Mouse (Mus musculus) right cerebral cortex, postnatal 36 days (tissue): ENCODE results near the gene Plcg1.

Experiments used
- DNase-seq, 2 experiments: peaks; one replicate each; pipeline ENCODE4 v3.0.0; 2022; ENCODE audit warnings: low spot score in 2 of 2, mixed read lengths in 1 of 2

Plcg1 gene

DNA sequence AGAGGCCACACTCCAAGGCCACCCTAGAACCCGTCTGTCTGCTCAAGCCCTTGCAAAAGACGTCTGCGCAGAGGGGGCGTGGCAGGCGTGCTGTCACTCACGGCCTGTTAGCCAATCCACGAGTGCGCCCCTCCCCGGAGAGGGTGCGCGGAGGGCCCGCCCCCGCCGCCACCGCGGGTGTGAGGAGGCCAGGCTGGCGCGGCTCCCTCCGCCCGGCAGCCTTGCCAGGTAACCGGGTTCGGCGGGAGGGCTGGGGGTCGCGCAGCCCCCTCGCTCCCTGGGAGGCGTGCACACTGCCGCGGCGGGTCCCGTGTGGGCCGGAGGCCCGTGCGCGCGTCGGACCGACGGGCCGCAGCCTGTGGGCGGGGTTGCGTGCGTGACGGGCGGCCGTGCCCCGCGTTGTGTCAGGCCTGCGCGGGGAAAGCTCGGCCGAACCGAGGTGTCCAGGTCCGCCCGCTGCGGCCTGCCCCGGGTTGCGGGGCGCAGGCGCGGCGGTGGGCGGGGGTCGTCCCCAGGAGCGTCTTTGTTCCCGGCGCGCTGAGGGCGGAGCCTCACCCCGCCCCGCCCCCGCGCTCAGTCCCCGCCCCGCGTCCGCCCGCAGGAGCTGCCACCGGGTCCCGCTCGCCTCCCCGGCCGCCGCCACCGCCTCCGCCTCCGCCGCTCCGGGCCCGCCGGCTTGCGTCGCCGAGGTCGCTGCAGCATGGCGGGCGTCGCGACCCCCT, at the start of gene Plcg1:
Plcg1 (plus strand) TSS at position 184 of the 722 bp plus-strand sequence.
- DNase-seq: peak; percentile 90 to 94

DNA sequence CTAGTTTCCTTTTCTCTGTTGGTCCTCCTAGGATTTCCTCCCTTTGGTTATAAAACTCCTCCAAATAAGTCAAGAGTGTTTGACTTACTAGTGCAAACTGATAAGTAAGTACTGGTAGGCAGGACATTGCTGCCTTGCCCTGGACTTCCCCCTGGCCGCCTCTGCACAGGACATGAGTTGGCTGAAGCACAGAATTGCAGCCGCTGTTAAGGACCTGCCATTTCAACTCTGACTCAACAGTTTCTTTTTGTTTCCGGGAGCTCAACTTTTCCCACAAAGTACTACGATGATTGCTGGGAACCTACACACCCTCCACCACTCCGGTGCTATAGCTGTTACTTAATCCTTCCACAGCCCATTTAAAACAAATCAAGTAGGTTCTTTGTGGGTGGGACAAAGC, 30.8 kb upstream of the Plcg1 start:
- DNase-seq: no peak

DNA sequence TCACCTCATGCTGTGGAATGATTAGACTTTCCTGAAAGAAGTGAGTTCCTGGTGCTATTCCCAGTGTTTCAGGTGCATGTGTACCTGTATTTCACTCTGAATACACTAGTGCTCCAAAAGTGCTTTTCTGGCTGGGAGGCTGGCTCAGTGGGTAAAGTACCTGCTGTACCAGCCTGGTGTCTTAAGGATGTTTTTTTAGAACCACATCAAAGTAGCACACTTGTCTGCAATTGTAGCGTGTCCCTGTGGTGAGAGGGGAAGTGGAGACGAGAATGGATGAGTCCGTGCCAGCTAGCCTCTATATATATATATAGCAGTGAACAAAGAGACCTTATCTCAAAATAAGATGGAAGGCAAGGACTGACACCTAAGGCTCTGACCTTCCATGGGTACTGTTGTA, 29.5 kb upstream of the Plcg1 start:
- no peak for DNase-seq

DNA sequence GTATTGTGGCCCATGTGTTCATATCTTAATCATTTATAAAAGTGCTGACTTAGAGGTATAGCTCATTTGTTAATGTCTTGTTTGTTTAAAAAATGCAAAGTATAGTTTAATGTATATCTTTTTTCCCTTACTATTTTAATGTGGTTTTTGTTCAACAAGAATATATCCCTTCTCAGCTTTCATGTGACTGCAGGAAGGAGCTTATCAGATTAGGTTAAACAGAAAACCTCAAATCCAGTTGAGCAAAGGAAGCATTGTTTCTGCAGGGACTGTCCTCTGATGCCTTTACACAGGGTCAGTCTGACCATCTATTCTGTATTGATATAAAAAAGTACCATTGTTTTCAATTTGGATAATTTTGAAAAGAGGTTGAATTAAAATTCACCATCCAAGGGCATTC, 28.3 kb upstream of the Plcg1 start:
- DNase-seq: no peak

DNA sequence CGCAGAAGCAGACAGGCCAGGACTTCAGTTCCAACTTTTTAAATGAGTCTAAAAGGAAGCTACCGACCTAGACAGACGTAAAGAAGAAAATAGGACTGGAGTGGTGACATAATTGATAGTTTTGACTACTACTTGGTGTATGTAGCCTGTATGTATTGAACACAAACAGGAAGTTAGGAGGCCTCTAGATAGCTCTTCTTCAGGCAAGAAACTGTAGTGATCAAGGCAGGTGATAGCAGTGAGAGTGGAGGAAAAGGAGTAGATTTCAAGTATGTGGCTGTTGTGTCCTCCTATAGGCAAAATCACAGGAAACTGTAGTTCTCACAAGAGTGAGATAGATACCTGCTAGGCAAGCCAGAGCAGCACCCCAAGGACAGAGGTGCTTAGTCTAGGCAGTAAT, 23.4 kb upstream of the Plcg1 start:
- no peak for DNase-seq

DNA sequence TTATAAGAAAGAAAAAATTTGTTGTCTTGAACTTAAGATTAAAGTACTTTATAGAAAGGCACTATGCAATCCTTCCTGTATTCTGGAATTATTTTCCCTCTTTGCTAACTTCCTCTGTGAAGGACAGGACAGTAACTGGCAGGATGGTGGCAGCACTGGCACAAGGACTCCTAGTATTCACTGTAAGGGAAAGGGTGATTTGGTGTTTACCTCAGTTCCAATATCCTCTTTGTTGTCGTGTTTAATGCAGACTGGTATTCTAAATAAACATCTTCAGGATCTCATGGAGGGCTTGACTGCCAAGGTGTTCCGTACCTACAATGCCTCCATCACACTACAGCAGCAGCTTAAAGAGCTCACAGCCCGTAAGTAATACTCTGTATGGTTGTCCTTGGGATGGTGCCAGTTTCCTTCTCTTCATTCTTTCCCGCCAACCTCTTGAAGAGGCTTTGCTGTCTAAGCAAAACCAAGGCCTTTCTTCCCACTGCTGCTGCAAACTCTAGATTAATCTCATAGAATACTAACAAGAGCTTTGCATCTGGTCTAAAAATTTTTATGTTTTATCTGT, 15.6 kb upstream of the Plcg1 start:
- DNase-seq: no peak

DNA sequence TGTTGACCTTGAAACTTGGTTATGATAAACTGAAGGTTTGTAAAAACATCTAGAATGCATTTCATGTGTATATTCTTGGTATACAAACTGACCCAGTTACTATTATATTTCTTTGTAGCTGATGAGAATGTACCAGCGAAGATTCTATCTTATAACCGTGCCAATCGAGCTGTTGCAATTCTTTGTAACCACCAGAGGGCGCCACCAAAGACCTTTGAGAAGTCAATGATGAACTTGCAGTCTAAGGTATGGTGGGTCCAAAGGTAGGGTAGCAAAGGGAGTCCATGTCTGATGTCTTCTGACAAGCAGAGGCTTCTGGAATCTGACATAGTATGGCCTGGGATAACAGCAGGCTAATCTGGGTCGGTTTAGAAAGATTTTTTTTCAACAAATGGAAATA, 13.8 kb upstream of the Plcg1 start:
- no peak for DNase-seq

DNA sequence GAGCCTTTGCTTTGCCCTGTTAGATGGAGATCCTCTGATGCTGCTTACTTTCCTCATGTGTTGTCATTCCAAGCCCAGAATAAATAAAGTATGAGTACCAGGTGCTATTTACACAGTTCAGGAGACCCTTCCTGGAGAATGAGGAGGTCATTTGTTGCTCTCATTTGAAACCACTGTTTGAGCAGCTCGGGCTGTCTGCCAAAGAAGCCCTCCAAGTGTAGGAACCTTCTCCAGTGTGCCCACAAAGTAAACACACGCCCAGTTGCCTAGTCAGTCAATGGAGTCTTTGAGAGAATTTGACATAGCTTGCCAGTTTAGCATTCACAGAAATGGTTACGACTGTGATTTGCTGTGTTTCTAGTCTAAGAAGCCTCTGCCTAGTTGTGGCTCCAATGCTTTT, 12.3 kb upstream of the Plcg1 start:
- DNase-seq: no peak

DNA sequence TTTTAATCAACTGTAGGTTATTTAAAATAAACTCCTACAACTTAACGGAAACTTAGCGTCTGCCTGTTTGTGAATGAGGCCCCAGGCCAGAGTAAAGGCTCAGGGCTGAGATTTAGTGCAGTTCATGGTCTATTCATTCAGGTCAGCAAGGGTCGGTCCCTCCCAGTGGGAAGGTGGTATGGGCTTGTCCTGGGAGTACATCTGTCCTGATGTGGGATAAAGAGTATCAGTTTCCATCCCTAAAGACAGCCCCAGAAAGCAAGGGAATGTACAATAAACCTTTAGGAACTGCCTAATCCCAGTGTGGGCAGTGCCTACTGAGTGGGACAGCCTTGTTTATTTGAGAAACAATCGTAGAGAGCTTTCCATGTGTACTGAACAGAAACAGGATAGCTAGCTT, 8.4 kb upstream of the Plcg1 start:
- no peak for DNase-seq

DNA sequence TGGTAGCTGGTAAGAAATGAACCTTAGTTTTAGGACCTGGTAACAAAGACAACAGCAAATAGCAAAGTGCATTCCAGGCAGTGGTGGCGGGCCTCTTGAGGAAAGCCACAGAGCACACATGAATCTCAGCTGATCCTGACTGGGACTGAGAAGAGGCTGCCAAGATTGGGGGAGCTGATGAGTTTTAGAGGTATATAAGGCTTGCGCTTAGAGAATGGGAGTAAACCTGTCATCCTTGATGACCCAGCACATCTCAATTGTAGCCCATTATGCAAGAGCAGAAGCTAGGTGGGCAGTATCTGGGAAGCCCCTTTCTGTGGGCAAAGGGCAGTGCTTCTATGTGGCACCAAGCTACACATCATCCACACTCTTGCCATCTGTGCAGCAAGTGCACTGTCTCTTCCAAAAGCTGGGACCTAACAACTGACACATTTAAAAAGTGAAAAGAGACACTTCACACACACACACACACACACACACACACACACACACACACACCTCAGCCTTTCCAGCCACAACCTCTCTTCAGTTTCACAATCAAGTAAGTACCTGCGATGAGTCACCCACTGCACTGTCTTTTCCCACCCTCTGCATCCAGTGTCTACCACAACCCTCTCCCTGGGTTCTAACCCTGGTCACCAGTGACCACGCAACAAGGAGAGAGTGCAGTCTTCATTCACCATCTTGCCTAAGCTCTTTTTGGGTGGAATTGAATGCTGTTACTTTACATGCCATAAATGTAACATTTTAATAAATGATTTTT, 7.3 kb upstream of the Plcg1 start:
- no peak for DNase-seq

DNA sequence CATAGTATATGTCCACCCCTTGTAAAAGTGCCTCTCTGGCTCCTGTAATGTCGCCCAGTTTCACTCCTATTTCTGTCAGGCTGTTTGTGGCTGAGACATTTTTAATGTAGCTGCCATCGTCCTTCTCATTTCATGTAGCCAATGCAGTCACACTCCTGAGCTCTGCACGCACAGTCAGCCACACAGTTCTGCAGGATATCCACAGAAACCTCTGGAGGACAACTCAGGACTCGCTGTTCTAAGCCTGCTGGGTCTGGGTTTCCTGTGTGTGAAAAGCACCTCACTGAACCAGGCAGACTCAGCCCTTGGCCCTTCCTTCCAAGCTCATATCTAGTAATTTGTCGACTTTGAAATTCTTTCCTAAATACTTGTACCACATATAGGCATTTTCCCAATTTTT, 6.6 kb upstream of the Plcg1 start:
- DNase-seq: no peak

DNA sequence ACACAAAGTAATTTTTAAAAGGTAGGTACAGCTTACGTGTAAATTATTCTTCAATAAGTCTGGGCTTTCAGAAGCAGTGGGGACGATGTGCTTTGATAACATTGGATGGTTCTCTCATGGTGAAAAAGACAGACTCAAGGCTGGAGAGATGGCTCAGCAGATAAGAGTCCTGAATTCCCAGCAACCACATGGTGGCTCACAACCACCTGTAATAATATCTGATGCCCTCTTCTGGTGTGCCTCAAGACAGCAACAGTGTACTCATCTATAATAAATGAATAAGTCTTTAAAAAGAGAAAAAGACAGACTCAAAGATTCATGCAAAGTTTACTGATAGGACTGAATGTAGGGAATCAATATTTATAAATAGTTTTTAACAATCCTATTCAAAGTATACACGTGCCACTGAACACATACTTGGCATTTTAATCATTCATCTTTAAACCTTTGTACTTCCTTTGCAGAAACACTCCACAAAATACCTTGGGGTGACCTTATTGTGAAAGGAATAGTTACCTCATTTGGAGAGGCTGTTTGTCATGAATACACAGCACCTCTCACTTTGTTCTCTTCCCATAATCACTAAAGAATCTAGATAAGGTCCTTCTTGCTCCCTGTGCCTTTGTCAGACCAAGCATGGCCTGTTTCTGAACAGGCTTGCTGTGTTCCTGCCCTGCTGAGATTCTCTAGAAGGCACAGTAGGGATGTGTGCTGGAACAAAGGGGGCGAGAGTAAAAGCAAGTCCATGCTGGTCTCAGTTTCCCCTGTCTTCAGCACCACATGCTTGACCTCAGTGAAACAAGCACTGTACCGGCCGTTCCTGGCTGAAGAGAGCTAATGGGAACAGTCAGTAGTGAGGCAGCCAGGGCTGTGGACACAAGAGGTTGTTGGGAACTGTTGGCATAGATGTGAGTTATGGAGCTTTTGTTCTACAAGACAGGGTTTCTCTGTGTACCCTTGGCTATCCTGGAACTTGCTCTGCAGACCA, 4.9 kb upstream of the Plcg1 start:
- no peak for DNase-seq

DNA sequence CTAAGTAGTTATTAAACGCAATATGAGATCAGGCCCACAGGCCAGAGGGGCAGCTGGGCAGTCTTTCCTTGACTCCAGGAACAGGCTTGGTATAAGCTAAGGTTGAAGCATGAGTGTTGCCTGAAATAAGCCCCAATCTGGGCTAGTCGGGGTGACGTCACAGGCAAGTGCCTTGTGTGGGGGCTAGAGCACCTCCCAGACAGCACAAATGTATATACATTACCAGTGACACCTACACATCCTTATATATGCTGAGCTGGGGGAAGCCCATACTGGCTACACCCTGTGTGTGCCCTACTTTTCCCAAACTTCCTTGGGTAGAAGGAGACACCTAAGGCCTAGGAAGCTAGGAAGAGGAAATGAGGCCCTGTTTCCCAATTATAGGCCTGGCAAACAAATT, 2.1 kb upstream of the Plcg1 start:
- peak; percentile 52 to 75 for DNase-seq

DNA sequence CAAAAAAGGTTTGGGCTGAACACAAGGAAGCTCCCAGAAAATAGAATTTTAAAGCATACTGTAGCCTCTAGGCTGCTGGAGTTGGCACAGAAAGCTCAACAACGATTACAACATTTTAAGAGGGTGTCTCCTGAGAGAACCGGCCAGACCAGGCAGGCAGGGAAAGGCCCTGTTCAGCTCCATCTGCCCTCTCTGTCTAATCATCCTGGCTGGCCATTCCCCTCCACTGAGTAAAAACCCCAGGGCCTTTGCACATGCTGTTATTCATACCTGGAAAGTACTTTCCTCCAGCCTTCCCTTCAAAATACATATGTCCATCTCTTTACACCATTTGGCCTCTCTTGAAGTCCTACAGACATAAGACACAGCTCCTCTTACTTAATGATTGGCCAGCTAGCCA, 1.7 kb upstream of the Plcg1 start:
- no peak for DNase-seq

DNA sequence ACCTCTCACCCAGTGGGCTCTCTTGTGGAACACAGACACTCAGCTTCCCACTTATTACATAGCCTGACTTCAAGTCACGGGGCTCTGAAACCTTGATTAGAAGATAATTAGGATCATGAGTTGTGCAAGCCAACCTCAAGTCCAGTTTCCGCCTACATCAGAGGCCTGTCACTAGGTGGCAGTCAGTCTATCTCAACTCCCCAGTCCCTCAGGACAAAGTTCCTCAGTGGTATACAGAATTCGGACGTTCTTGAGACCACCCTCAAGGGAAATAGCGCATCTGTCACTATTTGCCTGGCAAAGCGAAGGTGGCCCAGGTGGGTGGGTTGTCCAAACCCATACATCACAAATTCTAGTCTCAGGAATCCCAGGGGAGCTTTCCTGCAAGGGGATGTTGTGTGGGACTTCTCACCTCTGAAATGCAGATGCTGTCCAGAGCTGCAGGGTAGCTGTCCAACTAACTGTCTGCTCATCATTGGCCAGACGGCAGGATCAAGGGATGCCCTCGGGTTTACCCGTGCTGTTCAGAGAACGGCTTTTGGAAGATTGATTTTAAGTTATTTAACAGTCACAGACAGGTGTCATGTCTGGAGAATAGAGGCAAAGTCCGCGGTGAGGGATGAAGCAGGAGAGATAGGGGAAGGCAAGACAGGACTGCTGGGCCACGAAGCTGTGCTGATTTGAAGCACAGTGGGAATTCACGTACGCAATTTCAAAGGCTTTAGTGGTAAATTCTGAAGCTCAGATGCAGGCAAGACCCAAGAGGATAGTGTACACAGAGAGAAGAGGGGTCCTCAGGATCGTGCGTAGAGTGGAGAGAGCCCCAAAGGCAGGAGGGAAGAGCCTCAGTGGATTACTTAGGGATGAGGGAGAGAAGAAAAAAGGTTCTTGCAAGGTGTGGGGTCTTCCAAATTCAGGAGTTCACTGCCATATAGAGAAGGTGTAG, 976 bp upstream of the Plcg1 start:
- DNase-seq: no peak

DNA sequence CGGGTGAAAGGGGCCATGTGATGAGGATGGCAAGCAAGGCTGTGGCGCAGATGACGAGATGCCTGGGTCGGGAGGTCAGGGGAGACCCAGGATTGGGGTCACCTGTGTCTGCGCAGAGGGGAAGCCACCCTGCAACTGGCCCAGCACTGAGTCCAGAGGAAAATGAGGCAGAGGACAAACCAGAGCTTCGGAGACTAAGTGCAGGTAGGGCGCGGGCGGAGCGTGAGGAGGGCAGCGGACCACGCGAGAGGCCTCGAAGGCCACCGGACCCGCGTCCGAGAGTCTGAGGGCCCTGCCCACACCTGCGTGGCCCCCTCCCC, 343 bp upstream of the Plcg1 start:
- DNase-seq: peak in 1 of 2 experiments; percentile 29

DNA sequence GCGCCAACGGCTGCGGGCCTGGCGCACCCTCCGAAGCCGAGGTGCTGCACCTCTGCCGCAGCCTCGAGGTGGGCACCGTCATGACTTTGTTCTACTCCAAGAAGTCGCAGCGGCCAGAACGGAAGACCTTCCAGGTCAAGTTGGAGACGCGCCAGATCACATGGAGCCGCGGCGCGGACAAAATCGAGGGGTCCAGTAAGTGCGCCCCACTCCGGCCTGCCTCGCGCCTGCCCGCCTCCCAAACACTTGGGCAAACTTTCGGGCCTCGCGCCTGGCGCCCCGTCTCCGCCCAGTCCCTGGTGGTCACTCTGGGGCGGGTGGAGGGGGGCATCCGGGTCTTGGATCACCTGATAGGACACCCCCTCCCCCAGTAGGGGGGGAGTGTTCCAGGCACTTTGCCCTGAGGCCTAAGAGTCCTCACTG, 750 bp downstream of the Plcg1 start:
- DNase-seq: peak; percentile 44 to 50

DNA sequence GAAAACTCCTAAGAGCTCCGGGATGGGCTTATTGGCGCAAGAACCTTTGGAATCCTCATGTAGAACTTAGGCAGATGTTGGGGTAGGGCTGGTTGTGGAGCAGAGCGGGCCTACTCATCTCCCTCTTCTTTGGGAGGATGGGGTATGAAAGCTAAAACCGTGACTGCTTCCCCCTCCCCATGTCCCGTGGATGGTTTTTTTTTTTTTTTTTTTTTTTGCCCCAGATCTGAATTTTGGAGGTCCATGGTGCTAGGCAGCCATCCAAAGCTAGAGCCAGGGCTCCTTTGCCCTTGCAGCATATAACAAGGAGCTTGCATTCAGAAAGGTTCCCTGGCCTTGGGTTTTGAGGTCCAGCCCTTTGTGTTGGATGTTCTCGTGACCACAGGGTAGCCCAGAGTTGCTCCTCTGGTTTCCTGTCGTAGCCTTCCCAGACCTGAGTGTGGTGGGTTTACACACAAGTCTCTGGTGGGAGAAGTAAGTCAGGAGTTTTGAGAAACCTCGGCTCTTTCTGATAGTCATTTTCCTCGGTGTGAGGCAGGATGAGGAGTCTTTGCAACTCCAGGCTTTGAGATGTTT, 1.4 kb downstream of the Plcg1 start:
- DNase-seq: no peak

DNA sequence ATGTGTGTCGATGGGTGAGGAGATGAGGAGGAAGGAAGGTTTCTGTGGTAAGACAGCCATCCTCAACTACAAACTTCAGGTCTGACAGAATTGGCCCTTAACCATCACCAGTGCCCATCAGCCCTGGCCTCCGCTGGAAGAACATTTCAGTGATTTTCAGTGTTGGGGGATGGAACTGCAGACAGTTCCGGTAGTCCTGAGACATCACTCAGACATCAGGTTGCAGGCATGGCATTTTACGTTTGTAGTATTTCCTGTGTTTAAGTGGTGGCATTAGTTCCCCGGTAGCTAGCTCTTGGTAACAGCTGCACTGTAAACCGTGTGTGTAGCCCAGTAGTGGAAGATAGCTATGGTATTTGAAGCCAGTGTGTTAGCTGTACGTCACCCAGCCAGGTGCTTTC, 2.0 kb downstream of the Plcg1 start:
- no peak for DNase-seq

DNA sequence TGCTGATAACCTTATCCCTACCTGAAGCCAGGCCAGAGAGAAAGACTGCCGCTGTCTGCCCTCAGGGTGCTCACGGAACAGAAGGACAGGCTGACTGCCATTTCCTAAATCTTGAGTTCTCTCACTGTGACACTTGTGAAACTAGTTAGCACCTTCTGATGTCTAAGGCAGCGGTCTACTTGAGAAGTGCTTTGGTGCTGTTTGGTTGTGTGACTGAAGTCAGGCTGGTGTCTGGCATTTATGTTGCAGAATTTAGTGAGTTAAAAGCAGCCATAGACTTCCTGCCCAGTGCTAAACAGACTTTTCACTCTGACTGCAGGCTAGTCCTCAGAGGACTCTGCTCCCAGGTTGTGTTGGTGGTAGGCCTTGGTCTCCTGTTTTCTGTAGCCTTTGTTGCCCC, 3.2 kb downstream of the Plcg1 start:
- no peak for DNase-seq
